Mouse (Mus musculus): Measurements from ENCODE around the gene Pkdrej.

DNA sequence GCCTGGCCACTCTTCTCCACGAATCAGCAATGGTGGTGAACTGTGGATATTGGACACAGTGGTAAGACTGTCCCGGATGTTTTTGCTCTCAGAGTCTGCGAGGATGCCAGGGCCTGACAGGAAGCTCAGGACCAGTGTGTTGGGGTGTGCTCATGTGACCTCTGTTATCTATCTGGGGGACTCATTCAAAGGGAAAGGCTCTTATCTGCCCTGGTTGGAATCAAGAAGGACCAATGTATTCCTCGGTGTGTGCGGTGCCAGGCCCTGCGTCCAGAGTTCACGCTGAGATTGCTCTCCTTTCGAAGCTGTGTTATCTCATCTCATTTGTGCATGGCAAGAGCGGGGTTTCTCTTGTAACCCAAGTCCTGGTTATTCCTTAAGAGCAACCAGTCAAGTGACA lies 47.1 kb downstream of the Pkdrej start:
- TF ChIP-seq CTCF (IDR thresholded peaks at IDR 0.05; ENCODE audit: extremely low read depth, insufficient read depth, low read length), result no peak
- TF ChIP-seq POLR2A (IDR thresholded peaks at IDR 0.05; ENCODE audit: extremely low read depth, insufficient read depth, low read length), result no peak
